Mouse (Mus musculus) layer of hippocampus, adult 2 months (tissue): ENCODE results near the gene Akap6. TPM values are rescaled to one million over a fixed set of nuclear protein-coding genes. Genes with fewer than 3 reads are reported as not detected.
"Not testable (repeated sequence)": the region's sequence is repeated elsewhere in the genome, so short reads cannot be mapped to it uniquely, and the experiment has no call there.

Source experiments
- DNase-seq, 2 experiments: peaks; one replicate each; pipeline ENCODE4 v3.0.0; 2022; ENCODE audit warnings: low spot score in 2 of 2
- H3K27ac ChIP-seq: fragments of 200-600 bp; 2 replicates; pipeline ENCODE4 v1.8.1; 2022
- H3K4me3 ChIP-seq: fragments of 200-600 bp; 2 replicates; pipeline ENCODE4 v1.8.1; 2022; ENCODE audit warnings: mild to moderate bottlenecking
- CTCF ChIP-seq: fragments of 200-600 bp; conservative IDR thresholded peaks from 2 replicates; pipeline ENCODE4 v1.8.1; 2022; ENCODE audit warnings: antibody characterized with exemption, mild to moderate bottlenecking, moderate library complexity
- total RNA-seq, 2 experiments: library from RNA; stranded (reverse); gene quantifications; 2 replicates each; pipeline ENCODE4 v1.2.3; 2021

Gene Akap6
- total RNA-seq, 2 experiments from 2014 or later = 130 to 135 TPM

DNA sequence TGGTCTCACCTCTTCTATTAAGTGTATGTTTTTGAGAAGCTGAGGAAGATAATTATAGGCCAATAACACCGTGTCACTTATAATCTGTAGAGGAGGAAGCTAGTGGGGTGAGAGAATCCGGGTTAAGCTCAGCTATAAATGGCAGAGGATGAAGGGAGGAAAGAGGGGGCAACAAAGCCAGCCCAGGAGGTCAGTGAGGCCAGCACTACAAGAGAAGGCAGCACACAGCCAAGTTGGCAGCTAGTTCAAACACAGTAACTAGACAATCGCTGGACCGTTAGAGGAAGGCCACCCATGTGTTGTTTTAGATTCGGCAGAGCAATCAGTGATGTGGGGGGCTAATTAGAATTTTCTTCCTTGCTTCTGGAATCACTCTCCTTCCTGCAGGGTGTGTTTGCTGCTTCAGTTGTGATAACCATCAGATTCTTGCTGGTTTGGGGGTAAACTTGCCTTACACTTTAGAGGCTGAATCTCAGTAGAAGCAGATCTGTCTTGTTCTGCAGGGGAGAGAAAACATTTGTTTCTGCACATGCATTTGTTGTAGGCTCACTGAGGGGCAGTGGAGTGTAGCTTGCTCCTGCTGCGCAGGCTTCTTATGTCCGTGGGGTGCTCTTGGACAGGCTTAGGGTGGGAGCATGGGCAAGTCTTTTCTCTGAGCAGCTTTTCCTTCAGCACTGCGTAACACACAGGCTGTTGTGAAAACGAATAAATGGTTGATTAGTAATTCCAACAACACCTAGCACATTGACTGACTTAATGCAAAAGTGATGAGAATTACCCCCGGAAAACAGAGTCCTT lies 27.4 kb downstream of the Akap6 start:
- Histone ChIP-seq H3K27ac (no peak overlapping the region), H3K4me3 (no peak overlapping the region)
- no peak for TF ChIP-seq CTCF
- no peak for DNase-seq

DNA sequence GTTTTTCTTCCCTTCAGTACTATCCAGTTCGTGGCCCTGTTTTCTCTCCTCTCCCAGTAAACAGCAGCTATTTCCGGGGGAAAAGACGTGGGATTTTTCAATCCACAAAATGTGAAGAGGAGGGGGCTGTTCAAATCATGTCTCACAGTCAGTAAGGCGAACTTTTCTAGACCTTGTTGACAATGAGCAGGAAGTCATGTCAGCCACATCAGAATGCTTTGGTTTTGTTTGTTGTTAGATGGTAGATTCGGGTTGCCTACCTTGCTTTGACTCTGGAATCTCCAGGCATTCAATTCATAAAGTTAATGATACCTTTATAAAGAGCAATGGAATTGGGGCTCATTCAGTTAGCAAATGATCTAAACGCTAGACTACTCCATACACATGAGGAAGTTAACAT lies 30.2 kb downstream of the Akap6 start:
- TF ChIP-seq CTCF = no peak

DNA sequence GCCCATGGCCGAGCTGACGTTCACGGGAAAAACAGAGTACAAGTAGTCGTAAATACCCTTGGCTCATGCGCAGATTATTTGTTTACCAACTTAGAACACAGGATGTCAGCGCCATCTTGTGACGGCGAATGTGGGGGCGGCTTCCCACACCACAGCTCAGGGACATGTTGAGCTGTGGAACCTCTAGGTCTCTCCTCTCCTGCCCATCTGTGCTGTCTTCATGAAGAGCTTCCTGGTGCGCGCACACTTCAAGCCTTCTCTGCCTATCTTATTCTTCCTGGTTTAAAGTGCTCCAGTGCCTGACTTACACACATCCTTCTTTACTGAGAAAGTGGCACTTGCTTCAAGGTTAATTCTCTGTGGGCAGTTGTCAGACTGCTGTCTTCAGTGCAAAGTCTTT lies 36.0 kb downstream of the Akap6 start:
- DNase-seq, H3K27ac ChIP-seq, H3K4me3 ChIP-seq: not testable (repeated sequence)

More for the DNA sequence above, 30.2 kb downstream of the Akap6 start:
- no peak overlapping the region for H3K27ac ChIP-seq
- no peak overlapping the region for H3K4me3 ChIP-seq
- DNase-seq = no peak

DNA sequence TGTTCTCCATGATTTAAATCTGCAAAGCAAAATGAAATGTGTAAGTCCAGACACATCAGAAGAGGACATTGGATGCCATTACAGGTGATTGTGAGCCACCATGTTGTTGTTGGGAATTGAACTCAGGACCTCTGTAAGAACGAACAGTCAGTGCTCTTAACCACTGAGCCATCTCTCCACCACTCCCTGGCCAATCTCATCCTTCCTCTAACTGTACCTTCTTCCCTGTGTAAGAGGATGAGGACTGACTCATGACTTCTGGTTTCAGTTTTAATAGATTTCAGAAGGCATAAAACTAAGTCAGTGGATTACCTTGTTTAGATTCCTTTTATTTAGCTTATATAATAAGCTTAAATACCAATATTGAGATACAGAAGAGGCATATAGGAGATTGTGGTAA lies 38.0 kb downstream of the Akap6 start:
- no peak for TF ChIP-seq CTCF

DNA sequence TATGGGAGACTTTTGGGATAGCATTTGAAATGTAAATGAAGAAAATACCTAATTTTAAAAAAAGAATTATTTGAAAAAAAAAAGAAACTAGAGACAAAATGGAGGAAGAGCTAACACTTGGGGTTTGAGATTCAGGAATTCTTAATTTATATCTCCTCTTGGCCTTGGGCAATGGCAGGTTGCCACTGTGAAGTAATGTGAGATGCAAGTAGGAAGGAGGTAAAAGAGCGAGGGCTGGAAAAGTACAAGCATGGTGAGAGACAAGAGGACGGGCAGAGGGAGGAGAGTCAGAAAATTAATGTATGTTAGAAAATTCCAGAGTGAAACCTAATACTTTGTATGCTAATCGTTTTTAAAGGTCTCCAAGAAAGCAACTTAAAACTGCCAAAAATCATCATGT lies 40.1 kb downstream of the Akap6 start:
- no peak overlapping the region for H3K4me3 ChIP-seq
- DNase-seq = no peak
- no peak overlapping the region for H3K27ac ChIP-seq
- TF ChIP-seq CTCF = no peak

More for the DNA sequence above, 38.0 kb downstream of the Akap6 start:
- no peak for DNase-seq
- Histone ChIP-seq H3K4me3 (no peak overlapping the region), H3K27ac (no peak overlapping the region)

DNA sequence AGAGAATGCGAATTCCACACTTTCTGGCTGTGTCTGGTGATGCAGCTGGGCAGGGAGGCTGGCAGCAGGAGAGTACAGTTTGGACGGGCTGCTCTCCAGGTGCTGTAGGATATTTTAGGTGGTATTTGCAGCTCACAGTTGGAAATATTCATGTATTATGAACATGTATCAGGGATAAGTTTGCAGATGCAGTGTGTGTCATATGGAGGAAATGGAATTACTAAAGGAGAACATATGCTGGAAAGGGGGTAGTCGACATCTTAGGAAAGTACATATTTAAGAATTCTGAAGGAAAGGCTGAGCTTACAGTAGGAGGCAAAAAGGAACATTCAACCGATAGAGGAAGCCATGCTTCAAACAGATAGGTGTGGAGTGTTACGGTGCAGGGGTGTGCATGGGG lies 42.6 kb downstream of the Akap6 start:
- H3K27ac ChIP-seq = peak overlapping the region; percentile 28; the same call in 1 of the 2 replicates
- H3K4me3 ChIP-seq = no peak overlapping the region
- TF ChIP-seq CTCF = no peak
- peak; percentile 23 to 34 for DNase-seq

DNA sequence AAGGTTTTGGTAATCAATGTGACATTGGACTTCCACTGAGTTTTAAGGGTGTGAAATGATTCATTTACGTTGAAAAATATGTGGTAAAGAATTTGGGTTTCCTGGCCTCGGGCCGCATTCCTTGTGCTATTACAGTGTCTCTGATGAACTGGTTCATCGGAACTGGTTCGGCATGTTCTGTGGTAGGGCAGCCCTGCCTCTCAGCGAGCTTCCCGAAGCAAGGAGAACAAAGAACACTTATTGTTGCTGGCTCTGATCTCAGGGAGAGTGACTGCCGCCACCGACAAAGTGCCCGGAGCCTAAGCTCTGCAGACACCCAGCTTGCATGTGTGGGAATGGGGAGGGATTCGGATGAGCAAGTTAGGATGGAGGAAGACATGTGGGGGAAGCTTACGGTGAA lies 50.8 kb downstream of the Akap6 start:
- no peak for TF ChIP-seq CTCF
- no peak overlapping the region for H3K27ac ChIP-seq
- no peak overlapping the region for H3K4me3 ChIP-seq
- no peak for DNase-seq

DNA sequence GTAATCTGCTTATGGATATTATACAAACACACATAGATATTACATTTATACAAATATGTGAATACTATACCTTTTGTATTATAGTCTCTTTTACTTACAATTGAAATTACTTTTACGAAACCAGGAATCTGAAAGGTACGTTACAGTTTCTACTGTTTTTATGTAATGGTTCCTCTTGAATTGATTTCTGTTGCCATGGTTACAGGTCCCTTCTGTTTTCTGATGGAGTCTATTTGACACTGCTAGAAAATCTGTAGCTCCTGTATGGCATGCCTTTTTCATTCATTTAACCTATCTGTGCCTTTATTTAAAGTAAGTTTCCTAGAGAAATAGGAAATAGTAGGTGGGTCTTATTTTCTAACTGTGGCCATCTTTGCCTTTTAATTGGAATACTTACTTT lies 56.5 kb downstream of the Akap6 start:
- TF ChIP-seq CTCF = no peak
- no peak for DNase-seq
- Histone ChIP-seq H3K27ac (peak overlapping the region; percentile 78), H3K4me3 (no peak overlapping the region)

DNA sequence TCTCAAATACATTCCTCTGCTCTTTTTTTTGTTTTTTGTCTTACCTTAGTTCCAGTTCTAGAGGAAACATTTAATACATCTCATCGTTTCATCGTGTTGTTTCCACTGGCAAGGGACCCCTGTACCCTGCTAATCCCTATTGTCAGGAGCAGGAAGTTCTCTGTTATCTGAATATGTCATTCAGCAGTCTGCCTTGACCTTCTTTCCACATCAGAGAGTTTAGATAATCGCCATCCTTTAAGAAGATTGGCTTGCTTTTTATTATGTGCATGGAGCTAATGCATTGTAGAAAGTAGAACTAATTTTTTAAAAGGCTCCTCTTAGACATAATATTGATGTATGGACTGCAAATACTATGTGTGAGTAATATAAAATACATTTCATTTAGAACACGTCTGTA lies 58.7 kb downstream of the Akap6 start:
- Histone ChIP-seq H3K27ac (no peak overlapping the region), H3K4me3 (no peak overlapping the region)
- no peak for TF ChIP-seq CTCF
- no peak for DNase-seq

DNA sequence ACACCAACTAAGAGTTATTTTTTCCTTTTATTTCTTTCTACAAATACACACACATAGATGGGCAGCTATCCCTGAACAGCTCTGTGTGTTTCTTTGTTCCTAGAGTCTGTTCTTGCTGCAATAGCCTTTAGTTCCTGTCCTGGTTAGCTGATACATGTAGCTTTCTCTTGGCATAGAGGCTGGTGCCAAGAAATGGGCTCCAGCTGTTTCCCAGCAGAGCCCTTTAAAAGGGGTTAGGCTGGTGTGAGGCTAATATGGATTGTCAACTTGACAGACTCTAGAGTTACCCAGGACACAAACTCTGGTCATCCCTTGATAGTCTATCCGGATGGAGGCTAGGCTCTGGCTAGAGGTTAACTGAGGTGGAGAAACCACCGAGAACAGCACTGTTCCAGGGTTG lies 64.9 kb downstream of the Akap6 start:
- DNase-seq = no peak
- no peak for TF ChIP-seq CTCF
- H3K27ac ChIP-seq = no peak overlapping the region
- H3K4me3 ChIP-seq = no peak overlapping the region

DNA sequence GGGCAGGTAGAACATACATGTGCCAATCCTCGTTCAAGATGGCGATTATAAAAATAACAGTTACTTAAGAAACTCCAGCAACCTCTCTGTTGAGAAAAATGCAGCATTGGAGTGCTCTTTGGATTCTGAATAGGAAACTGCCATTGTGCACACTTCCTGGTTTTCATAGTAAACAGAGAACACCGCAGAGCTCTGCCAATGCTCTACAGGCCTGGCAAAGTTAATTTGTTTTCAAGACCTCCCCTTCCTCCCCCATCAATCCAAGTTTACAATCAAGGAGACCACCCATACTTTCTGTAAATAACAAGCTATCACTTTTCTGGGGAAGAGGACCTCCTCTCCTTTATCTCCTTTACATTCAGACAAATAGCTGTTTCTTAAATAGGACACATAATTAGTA lies 65.6 kb downstream of the Akap6 start:
- Histone ChIP-seq H3K4me3 (no peak overlapping the region), H3K27ac (no peak overlapping the region)
- no peak for DNase-seq
- no peak for TF ChIP-seq CTCF

DNA sequence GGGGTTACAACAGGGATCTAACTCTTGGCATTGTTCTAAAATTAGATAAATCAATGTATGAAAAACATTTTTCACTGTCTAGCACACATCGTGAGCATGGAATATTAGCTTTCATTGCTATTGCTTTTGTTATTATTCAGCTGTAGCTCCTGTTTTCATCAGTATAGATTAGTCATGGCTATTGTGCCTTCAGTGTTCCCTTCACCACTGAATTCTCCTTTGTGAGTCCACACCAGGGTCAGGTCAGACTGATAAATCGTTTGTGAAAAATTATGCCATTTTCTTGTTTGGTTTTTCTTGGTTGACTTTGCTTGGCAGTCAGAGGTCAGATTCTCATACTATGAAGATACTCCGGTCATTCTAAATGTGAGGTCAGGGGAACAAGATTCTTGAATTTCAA lies 70.4 kb downstream of the Akap6 start:
- Histone ChIP-seq H3K27ac (no peak overlapping the region), H3K4me3 (no peak overlapping the region)
- no peak for DNase-seq
- no peak for TF ChIP-seq CTCF

DNA sequence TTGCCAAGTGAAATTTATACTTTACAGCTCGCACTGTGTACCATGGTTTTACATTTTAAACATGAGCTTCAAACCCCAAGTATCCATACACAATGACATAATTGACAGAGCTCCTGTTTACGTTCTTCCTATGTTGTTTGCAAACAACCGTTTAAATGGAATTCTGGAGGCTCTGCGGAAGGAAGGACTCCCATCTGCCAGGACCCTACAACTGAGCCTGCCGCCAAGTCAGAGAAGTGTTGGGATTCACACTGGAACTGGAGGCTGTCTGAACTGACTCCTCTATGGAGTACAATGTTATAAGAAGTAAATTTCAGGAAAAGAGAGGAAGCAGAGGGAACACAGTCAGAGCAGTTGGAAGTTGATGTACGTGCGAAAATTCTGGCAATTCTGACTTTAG lies 72.7 kb downstream of the Akap6 start:
- H3K27ac ChIP-seq = no peak overlapping the region
- TF ChIP-seq CTCF = no peak
- no peak for DNase-seq
- no peak overlapping the region for H3K4me3 ChIP-seq

DNA sequence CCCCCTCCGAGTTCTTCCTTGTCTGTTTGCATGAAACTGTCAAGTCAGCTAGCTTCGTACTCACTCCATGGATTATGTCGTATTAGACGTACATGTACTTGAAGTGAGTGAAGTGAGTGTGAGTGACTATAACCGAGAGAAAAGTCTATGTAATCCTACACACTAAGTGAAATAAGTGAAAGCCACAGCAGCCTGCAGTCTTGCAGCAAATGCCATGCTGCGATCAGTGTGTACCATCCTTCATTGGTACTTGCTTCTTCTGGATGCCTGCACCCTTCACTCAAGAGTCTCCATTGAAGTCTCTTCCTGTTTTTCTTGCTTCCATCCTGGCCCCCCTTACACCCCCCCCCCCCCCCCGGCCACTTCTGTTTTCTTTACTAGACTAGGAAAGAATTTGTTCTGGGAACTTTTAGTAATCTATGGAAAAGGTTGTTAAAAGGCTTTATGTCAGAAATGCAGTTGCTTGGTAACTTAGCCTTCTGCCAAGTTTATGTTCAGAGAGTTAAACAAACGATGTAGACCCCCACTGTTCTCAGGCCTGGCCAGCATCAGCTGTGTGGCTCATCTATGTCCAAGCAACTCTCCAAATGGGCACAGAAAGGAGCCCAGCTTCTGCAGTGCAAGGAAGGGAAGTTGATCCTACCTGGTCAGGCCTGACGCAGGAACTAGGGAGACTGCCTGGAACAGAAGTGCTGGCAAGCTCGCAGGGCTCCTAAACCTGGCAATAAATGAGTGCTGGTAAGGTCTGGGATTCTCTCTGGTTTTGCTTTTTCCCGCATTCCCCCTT lies 73.5 kb downstream of the Akap6 start:
- no peak overlapping the region for H3K4me3 ChIP-seq
- TF ChIP-seq CTCF = no peak

More for the DNA sequence above, 73.5 kb downstream of the Akap6 start:
- H3K27ac ChIP-seq = peak overlapping the region; percentile 74; the same call in 1 of the 2 replicates
- no peak for DNase-seq
